Mouse (Mus musculus) neural tube, embryonic 12.5 days (tissue): ENCODE data around the gene Zfp651. TPM values are rescaled to one million over a fixed set of nuclear protein-coding genes. Genes with fewer than 3 reads are reported as not detected.

ENCODE experiments used
- ATAC-seq: fragments of 200-750 bp; cut with Nextera tagmentation; 2 replicates; pipeline ENCODE4 v1.8.0; 2017; ENCODE audit warnings: low read depth, mild to moderate bottlenecking, moderate TSS enrichment, moderate library complexity; ENCODE audit not compliant: low FRiP score
- H3K27ac ChIP-seq: fragments of 300-500 bp; sonication (generic); 2 replicates; pipeline ENCODE4 v1.5.1; 2016
- H3K27me3 ChIP-seq: fragments of 300-500 bp; sonication (generic); replicated peaks from 2 replicates; pipeline ENCODE4 v1.6.1; 2016; ENCODE audit warnings: mild to moderate bottlenecking
- H3K36me3 ChIP-seq: fragments of 300-500 bp; sonication (generic); 2 replicates; pipeline ENCODE4 v1.6.1; 2016; ENCODE audit warnings: mild to moderate bottlenecking
- H3K4me1 ChIP-seq: fragments of 300-500 bp; sonication (generic); 2 replicates; pipeline ENCODE4 v1.6.1; 2016
- H3K4me2 ChIP-seq: fragments of 300-500 bp; sonication (generic); replicated peaks from 2 replicates; pipeline ENCODE4 v1.6.1; 2016; ENCODE audit warnings: mild to moderate bottlenecking
- H3K4me3 ChIP-seq: fragments of 300-500 bp; sonication (generic); 2 replicates; pipeline ENCODE4 v1.5.1; 2016
- H3K9ac ChIP-seq: fragments of 300-500 bp; sonication (generic); 2 replicates; pipeline ENCODE4 v1.6.1; 2016; ENCODE audit warnings: mild to moderate bottlenecking
- H3K9me3 ChIP-seq: fragments of 300-500 bp; sonication (generic); 2 replicates; pipeline ENCODE4 v1.6.1; 2016; ENCODE audit warnings: mild to moderate bottlenecking
- WGBS: fragments of 180-500 bp; shearing (Covaris S2); methylation state at CpG from one replicate; pipeline ENCODE4 v1.1.7; 2016; 5-methylcytosine and 5-hydroxymethylcytosine counted together
- polyA plus RNA-seq: library from polyadenylated mRNA; unstranded; fragments of >200 nt; fragmentation: Nextera tagmentation; extraction: Ambion mirVana; gene quantifications from 2 replicates; pipeline ENCODE4 v1.2.1, GENCODE M21; 2016

Zfp651 gene
- polyA plus RNA-seq, 1 experiment from 2014 or later, result 13.1 TPM

DNA sequence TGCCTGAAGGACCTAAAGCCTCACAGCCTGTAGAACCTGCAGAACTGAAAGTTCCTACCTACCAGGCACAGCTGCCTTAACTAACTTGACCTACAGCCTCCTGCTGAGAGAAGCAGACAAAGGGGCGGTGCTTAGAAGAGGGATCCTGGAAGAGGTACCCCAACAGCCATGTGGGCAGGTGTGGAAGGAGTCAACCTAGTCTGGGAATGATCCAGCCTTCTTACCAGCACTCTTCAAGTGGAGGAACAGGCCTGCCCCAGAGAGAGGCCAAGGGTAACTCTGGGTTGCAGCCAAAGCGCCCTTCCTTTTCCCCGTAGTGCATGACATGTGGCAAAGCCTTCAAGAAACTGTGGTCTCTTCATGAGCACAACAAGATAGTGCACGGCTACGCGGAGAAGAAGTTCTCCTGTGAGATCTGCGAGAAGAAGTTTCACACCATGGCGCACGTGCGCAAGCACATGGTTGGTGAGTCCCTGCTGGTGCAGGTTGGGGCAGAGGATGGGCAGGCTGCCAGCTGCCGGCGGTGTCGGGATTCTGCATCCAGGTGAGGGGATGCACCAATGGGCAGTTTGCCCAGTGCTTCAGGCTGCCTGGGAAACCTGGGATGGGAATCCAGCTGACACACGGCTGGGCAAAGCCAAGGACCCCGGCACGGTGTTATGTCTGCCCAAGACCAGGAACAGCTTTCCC is 6.2 kb downstream of the Zfp651 start:
- H3K36me3 ChIP-seq, result peaks cover 68% of the 10 kb centered on the region
- 95% methylated on average over 16 of the region's 16 CpGs for WGBS
- H3K4me3 ChIP-seq, result no peak overlapping the region
- no peak overlapping the region for H3K9ac ChIP-seq
- no peak overlapping the region for H3K27ac ChIP-seq
- peaks cover 19% of the 10 kb centered on the region for H3K4me1 ChIP-seq
- H3K27me3 ChIP-seq, result no peaks in the 10 kb centered on the region
- no peak overlapping the region for H3K4me2 ChIP-seq
- ATAC-seq, result no peak
- no peaks in the 10 kb centered on the region for H3K9me3 ChIP-seq

DNA sequence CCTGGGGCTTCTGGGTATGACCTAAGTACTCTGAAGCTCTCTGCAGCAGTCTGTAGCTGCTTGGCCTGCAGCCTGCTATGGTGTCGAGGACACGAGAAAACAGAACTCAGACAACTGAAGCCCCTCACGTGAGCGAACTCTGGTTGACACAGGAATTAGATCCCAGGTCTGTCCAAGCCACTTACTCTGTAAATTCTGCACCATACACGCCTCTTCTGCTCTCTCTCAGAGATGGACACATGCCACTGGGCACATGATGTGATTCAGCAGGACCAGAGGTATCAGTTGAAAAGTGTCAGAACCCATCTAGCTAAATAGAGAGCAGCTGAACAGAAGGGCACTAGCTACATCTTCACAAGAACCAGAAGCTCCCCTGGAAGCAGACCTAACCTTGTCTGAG is 13.3 kb downstream of the Zfp651 start:
- WGBS, result 75% methylated on average over 5 of the region's 5 CpGs
- ATAC-seq, result no peak
- Histone ChIP-seq H3K4me1 (0 out of 2 replicates have a peak, but pooled peaks cover under 1% of the 10 kb centered on the region), H3K27me3 (peaks cover 19% of the 10 kb centered on the region), H3K9ac (no peak overlapping the region), H3K36me3 (peaks cover 17% of the 10 kb centered on the region), H3K4me2 (no peak overlapping the region), H3K9me3 (no peaks in the 10 kb centered on the region), H3K27ac (no peak overlapping the region), H3K4me3 (no peak overlapping the region)

DNA sequence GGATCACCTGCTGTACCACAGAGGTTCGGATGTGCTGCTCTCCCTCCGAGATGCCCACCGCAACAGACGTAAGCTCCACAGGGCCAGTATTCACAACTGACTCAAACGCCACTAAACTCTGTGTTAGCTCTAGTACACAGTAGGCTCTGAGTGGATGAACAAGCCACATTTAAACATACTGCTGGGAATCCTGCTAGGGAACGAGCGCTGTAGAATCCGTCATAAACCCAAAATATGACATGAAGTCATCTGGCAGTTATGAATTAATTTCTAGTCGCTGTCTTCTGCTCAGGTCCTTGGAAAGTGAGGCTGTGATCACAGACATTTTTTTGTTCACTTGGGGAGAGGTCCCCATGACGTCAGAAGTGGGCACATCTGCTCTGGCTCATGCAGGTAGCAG is 16.8 kb downstream of the Zfp651 start:
- Histone ChIP-seq H3K9ac (no peak overlapping the region), H3K36me3 (no peaks in the 10 kb centered on the region), H3K4me3 (no peak overlapping the region), H3K27ac (no peak overlapping the region), H3K27me3 (peaks cover 50% of the 10 kb centered on the region), H3K9me3 (no peaks in the 10 kb centered on the region), H3K4me1 (peaks cover 12% of the 10 kb centered on the region; the same call in 1 of the 2 replicates), H3K4me2 (no peak overlapping the region)
- 83% methylated on average over 10 of the region's 10 CpGs for WGBS
- no peak for ATAC-seq

DNA sequence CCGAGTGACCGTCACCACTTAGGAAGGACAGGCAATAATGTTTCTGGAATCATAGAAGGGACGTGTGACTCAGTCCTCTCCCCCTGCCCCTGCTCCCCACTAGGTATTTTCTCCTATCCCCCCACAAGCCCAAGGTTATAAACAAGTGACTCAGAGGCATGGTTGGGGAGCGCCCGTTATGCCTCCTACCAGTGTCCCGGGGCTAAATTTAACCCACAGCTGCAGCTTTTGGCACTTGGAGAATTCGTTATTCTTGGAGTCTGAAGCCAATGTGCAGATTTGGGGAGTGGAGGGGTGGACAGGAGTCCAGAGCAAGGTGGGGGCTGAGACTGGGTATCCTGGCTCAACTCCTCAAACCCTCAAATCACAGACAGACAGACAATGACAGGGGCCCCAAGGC is 17.4 kb downstream of the Zfp651 start:
- ATAC-seq, result no peak
- Histone ChIP-seq H3K27ac (no peak overlapping the region), H3K9ac (no peak overlapping the region), H3K4me2 (no peak overlapping the region), H3K4me1 (peaks cover 12% of the 10 kb centered on the region; the same call in 1 of the 2 replicates), H3K4me3 (no peak overlapping the region), H3K36me3 (no peaks in the 10 kb centered on the region), H3K9me3 (no peaks in the 10 kb centered on the region), H3K27me3 (peaks cover 50% of the 10 kb centered on the region)
- 84% methylated on average over 7 of the region's 7 CpGs for WGBS

DNA sequence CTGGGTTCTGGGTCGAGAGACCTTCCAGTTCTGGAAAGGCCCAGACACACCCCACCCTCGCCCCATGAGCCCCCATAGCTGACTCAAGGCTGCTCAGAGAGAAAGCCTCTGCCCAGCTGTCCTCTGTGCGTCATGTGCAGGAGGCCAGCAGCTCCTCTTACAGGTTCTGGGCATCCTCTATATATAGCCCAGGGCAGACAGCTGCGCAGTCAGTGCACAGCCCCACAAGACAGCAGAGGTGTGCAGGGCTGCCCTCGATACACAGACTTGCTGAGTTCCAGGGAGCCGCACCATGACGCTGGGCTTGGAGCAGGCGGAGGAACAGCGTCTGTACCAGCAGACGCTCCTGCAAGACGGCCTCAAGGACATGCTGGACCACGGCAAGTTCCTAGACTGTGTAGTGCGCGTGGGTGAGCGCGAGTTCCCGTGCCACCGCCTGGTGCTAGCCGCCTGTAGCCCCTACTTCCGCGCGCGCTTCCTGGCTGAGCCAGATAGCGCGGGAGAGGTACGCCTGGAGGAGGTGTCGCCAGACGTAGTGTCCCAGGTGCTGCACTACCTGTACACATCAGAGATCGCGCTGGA is 18.4 kb downstream of the Zfp651 start, which contains the start of gene Klhl40:
Klhl40 (plus strand) TSS at position 124 of the 582 bp plus-strand sequence.
- 19% methylated on average over 30 of the region's 30 CpGs for WGBS
- Histone ChIP-seq H3K4me2 (peak within 1 kb of the TSS; percentile 60), H3K4me1 (peaks cover 12% of the 10 kb centered on the region; the same call in 1 of the 2 replicates), H3K4me3 (peak within 1 kb of the TSS; percentile 21), H3K9me3 (no peaks in the 10 kb centered on the region), H3K9ac (no peak within 1 kb of the TSS), H3K27ac (no peak within 1 kb of the TSS), H3K27me3 (peaks cover 50% of the 10 kb centered on the region), H3K36me3 (no peaks in the 10 kb centered on the region)
- ATAC-seq, result 0 out of 2 replicates have a peak, but pooled peaks have one; percentile 33

DNA sequence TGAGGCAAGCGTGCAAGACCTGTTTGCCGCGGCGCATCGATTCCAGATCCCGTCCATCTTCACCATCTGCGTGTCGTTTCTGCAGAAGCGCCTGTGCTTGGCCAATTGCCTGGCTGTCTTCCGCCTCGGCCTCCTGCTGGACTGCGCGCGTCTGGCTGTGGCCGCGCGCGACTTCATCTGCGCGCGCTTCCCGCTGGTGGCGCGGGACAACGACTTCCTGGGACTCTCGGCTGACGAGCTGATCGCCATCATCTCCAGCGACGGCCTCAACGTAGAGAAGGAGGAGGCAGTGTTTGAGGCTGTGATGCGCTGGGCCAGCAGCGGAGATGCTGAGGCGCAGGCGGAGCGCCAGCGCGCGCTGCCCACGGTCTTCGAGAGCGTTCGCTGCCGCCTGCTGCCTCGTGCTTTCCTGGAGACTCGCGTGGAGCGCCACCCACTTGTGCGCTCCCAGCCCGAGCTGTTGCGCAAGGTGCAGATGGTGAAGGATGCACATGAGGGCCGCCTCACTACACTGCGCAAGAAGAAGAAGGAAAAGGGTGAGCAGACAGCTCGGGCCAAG is 19.0 kb downstream of the Zfp651 start:
- Histone ChIP-seq H3K9ac (no peak overlapping the region), H3K36me3 (no peaks in the 10 kb centered on the region), H3K9me3 (no peaks in the 10 kb centered on the region), H3K4me3 (peak overlapping the region; percentile 21), H3K27ac (no peak overlapping the region), H3K27me3 (peaks cover 50% of the 10 kb centered on the region), H3K4me2 (peak overlapping the region; percentile 60), H3K4me1 (peaks cover 12% of the 10 kb centered on the region; the same call in 1 of the 2 replicates)
- ATAC-seq, result peak; percentile 37; the same call in 1 of the 2 replicates
- WGBS, result 16% methylated on average over 54 of the region's 54 CpGs

DNA sequence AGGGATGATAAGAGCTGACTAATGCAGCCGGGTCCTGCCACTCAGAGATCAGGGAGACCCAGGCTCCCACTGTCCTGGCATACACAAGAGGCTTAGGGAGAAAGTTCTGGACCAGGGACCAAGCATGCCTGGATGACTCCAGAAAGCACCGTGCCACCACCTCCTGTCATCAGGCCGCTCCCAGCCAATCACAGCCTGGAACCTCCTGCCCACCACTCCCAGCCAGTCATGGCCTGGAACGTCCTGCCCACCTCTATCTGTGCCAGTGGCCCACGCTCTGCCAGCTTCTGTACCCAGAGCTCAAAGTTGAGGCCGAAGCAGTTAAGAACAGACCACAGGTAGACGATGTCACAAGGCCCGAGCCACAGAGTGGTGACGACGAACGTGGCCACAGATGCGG is 25.7 kb downstream of the Zfp651 start:
- no peak overlapping the region for H3K4me2 ChIP-seq
- H3K9ac ChIP-seq, result no peak overlapping the region
- 0 out of 2 replicates have a peak, but pooled peaks cover 3% of the 10 kb centered on the region for H3K4me1 ChIP-seq
- no peak overlapping the region for H3K4me3 ChIP-seq
- no peak for ATAC-seq
- no peaks in the 10 kb centered on the region for H3K36me3 ChIP-seq
- 88% methylated on average over 12 of the region's 12 CpGs for WGBS
- no peaks in the 10 kb centered on the region for H3K9me3 ChIP-seq
- peaks cover 8% of the 10 kb centered on the region for H3K27me3 ChIP-seq
- no peak overlapping the region for H3K27ac ChIP-seq

DNA sequence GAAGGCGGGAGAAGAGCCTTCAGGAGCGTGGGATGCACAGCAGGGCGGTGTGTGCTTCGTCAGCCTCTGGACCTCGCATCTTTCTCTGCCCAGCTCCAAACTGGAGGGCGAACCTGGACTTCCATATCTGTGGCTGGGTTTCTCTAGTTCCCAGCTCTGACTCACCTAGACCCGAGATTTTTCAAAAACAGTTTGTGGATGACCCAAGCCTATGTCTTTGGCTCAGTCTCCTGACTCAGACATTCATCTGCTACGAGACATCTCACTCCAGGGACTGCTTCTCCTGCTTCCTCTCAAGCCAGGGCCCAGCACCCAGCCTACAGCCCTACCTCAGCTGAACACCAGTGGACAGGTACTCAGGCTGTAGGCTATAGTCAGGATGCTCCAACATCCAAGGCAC is 26.1 kb downstream of the Zfp651 start:
- Histone ChIP-seq H3K4me3 (no peak overlapping the region), H3K27me3 (peaks cover 3% of the 10 kb centered on the region), H3K9me3 (no peaks in the 10 kb centered on the region), H3K4me2 (no peak overlapping the region), H3K36me3 (no peaks in the 10 kb centered on the region), H3K4me1 (0 out of 2 replicates have a peak, but pooled peaks cover 3% of the 10 kb centered on the region), H3K9ac (no peak overlapping the region), H3K27ac (no peak overlapping the region)
- WGBS, result 84% methylated on average over 8 of the region's 8 CpGs
- ATAC-seq, result no peak

DNA sequence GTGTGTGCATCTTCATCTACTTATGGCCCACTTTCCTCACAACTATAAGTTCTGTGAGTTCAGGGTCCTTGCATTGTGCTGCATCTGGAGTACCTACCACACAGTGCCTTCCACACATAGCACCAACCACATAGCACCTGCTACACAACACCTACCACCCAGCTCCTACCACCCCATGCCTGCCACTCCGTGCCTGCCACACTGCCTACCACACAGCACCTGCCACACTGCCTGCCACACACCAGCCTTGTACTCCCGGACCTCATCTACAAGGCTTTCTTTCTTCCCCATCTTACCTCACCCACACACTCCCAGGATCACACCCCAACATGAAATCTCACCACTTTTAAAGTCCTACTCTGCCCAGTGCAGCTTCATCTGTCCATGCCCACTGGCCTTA is 27.2 kb downstream of the Zfp651 start:
- no peak for ATAC-seq
- WGBS, result 77% methylated on average over 2 of the region's 2 CpGs
- Histone ChIP-seq H3K4me1 (0 out of 2 replicates have a peak, but pooled peaks cover 3% of the 10 kb centered on the region), H3K4me3 (no peak overlapping the region), H3K27ac (no peak overlapping the region), H3K27me3 (no peaks in the 10 kb centered on the region), H3K9me3 (no peaks in the 10 kb centered on the region), H3K9ac (no peak overlapping the region), H3K4me2 (no peak overlapping the region), H3K36me3 (no peaks in the 10 kb centered on the region)

DNA sequence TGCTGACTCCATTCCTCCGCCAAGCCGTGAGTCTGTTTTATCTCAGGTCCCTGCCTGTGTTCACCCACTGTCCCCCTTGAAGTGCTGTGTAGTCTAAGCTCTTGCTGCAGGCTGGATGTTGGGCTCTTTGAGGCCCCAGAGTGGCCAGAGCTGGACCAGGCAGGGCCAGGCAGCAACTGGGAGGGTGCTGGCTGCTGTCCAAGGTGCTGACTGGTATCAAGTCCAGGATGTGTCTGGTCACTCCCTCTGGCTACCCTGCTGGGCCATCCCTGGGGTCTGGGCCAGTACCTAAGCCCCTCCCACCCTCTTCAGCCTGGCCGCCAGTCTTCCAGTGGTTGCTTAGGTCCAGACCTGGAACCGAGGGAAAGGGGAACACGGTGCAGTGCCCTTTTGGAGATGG is 32.1 kb downstream of the Zfp651 start:
- ATAC-seq, result no peak
- H3K27me3 ChIP-seq, result no peaks in the 10 kb centered on the region

DNA sequence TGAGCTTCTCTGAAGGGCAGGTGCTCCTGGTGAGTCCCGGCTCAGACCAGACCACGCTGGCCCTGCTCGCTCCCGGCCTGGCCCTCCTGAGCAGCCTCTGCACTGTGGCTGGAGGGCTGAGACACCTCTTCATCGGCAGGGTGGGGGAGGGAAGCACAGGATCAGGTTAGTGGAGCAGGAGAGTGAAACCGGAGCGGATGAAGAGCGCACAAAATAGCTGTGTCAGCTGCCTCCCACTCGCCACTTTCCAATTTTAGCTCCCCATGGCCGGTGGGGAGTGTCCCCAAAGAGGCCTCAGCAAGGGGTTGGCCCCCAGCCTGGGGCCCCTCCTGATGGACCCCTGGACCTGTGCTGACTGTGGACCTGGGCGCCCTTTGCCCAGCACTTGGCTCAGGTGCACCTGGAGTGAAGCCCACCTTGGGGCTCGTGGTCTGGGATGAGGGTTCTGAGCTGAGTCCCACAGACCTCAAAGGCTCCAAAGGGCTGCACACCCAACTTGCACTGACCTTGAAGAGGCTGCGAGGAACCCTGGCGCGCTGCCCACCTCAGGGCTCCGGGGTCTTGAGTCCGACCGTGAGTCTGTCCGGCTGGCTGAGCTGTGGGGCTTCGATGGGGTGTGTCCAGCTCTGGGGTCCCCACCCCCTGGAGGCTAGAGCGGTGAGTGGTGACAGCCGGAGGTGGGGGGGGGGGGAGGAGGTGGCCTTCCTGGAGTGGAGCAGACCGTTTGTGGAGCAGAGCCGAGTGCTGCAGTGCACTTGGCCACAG is 32.8 kb downstream of the Zfp651 start, which contains the start of gene Hhatl:
Hhatl (minus strand) TSS at position 751 of the 765 bp plus-strand sequence.
- no peak within 1 kb of the TSS for H3K9ac ChIP-seq
- H3K27ac ChIP-seq, result no peak within 1 kb of the TSS
- WGBS, result 53% methylated on average over 24 of the region's 24 CpGs
- H3K4me1 ChIP-seq, result 0 out of 2 replicates have a peak, but pooled peaks cover 5% of the 10 kb centered on the region
- no peak within 1 kb of the TSS for H3K4me2 ChIP-seq
- H3K36me3 ChIP-seq, result no peaks in the 10 kb centered on the region
- H3K9me3 ChIP-seq, result no peaks in the 10 kb centered on the region
- ATAC-seq, result no peak
- no peaks in the 10 kb centered on the region for H3K27me3 ChIP-seq
- no peak within 1 kb of the TSS for H3K4me3 ChIP-seq

More for the DNA sequence above, 32.1 kb downstream of the Zfp651 start:
- Histone ChIP-seq H3K9ac (no peak overlapping the region), H3K4me3 (no peak overlapping the region), H3K27ac (no peak overlapping the region), H3K4me2 (no peak overlapping the region), H3K4me1 (0 out of 2 replicates have a peak, but pooled peaks cover 5% of the 10 kb centered on the region), H3K9me3 (no peaks in the 10 kb centered on the region), H3K36me3 (no peaks in the 10 kb centered on the region)
- WGBS, result 15% methylated on average over 5 of the region's 5 CpGs
